Mouse (Mus musculus): ENCODE results near the gene Cfap44. TPM values are rescaled to one million over a fixed set of nuclear protein-coding genes. Genes with fewer than 3 reads are reported as not detected.

The Cfap44 gene
- polyA plus RNA-seq, 1 experiment from 2014 or later, result 0.26 TPM

DNA sequence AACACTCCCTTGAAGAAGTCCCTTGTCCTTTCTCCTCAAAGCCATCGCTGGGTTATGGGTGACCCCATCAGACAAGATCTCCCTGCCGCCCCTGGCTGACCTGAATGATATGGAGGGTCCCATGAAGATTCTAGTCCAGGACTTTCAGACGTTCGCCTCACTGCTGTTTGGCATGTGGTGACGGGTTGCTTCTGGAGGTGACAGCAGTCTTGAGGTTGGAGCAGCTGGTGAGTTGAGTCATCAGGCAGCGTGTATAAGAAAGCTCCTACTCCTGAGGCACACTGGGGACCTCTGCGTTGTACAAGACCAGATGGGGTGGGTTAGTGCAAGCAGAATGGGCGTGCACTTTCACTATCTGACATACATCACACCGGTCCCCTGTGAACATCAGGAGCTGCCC lies 92.0 kb downstream of the Cfap44 start:
- Histone ChIP-seq H3K27ac (peak overlapping the region; percentile 7; the same call in 1 of the 2 replicates), H3K36me3 (peaks cover 86% of the 10 kb centered on the region), H3K9me3 (replicated peaks) (no peaks in the 10 kb centered on the region), H3K27me3 (ENCODE audit: low read depth, poor library complexity, severe bottlenecking) (no peaks in the 10 kb centered on the region), H3K4me1 (no peaks in the 10 kb centered on the region), H3K4me3 (no peak overlapping the region)
- DNase-seq (ENCODE audit: low spot score), result no peak
- WGBS, result 94% methylated on average over 9 of the region's 9 CpGs

DNA sequence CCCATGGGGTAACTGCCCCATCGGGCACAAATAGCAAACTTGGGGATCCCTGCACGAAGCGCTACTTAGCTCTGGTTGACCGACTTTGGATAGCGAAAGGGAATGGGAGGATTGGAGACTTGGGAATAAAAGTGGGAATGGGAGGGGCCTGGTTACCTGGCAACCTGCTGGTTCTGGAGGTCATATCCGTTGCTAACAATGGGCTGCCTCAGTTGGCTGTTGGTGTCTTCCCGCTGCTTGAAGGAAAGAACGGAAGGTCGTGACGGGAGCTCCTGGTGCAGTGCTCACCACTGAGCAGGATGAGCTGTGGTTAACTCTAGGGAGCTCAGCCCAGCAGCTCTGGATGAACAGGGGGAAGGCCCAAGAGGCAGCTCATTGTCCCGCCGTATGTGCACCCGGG lies 92.6 kb downstream of the Cfap44 start:
- H3K9me3 ChIP-seq (replicated peaks), result no peaks in the 10 kb centered on the region
- WGBS, result 92% methylated on average over 13 of the region's 13 CpGs
- no peak for DNase-seq (ENCODE audit: low spot score)
- H3K27ac ChIP-seq, result 0 out of 2 replicates have a peak overlapping the region, but pooled peaks have one; percentile 7
- peaks cover 89% of the 10 kb centered on the region for H3K36me3 ChIP-seq
- H3K4me3 ChIP-seq, result no peak overlapping the region
- no peaks in the 10 kb centered on the region for H3K27me3 ChIP-seq (ENCODE audit: low read depth, poor library complexity, severe bottlenecking)
- H3K4me1 ChIP-seq, result no peaks in the 10 kb centered on the region

DNA sequence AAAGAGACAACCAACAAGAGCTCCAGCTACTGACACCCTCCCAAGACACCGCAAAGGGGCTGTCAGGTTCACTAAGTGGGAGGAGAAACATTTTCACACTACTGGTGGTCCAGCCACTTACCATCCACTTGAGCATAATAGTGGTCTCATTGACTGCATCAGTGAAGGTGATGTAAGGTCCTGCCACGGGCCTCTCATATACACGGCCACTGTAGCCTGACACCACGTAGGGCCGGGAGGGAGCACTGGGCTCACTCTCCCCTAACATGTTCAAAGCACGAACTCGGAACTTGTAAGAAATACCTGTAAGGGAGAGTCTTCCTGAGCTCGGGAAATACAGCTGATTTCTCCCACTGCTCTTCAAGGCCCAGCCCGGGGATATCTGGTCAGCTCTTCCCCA lies 96.5 kb downstream of the Cfap44 start:
- no peak for DNase-seq (ENCODE audit: low spot score)
- H3K4me3 ChIP-seq, result no peak overlapping the region
- H3K27me3 ChIP-seq (ENCODE audit: low read depth, poor library complexity, severe bottlenecking), result no peaks in the 10 kb centered on the region
- peaks cover 98% of the 10 kb centered on the region for H3K36me3 ChIP-seq
- peaks cover 33% of the 10 kb centered on the region for H3K4me1 ChIP-seq
- 92% methylated on average over 9 of the region's 9 CpGs for WGBS
- no peak overlapping the region for H3K27ac ChIP-seq
- H3K9me3 ChIP-seq (replicated peaks), result no peaks in the 10 kb centered on the region

DNA sequence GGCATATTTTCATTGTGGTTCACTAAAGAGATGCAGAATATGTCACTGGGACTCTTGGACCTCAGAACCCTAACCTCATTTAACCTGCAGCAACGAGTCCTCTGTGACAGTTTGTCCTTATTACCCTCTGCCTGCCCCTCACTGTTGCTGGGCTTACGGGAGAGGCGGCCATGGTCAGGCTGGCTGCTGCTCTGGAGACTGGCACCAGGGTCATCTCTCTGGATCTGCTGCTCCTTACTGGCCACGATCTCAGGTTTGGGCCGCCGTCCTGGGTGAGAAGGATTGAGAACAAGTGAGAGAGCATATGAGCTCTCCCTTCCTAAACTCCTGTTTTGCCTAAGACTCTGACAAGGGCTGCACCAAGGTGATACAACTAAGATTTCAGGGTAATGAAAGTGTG lies 97.6 kb downstream of the Cfap44 start:
- H3K4me3 ChIP-seq, result no peak overlapping the region

DNA sequence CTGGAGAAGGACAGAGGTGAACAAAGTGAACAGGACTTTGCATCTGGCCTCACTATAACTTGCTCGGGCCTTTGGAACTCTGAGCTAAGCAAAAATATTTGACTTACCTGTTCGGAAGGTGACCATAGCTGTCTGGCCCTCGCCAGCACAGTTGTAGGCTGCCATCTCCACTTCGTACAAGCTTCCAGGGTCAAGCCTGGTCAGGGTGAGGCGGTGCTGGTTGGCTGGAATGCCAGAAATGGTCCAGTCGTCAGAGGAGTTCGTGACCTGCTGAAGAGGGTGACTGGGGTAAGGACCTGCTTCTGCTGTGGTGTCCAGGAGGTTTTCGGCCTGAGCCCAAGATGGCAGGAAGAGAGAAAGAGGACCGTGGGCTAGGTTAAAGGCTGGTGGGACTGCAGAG lies 98.1 kb downstream of the Cfap44 start:
- 79% methylated on average over 9 of the region's 9 CpGs for WGBS
- Histone ChIP-seq H3K36me3 (peaks cover 98% of the 10 kb centered on the region), H3K4me1 (peaks cover 41% of the 10 kb centered on the region), H3K9me3 (replicated peaks) (no peaks in the 10 kb centered on the region), H3K4me3 (no peak overlapping the region), H3K27ac (peak overlapping the region; percentile 63; the same call in 1 of the 2 replicates), H3K27me3 (ENCODE audit: low read depth, poor library complexity, severe bottlenecking) (no peaks in the 10 kb centered on the region)
- DNase-seq (ENCODE audit: low spot score), result no peak

More for the DNA sequence above, 97.6 kb downstream of the Cfap44 start:
- no peaks in the 10 kb centered on the region for H3K9me3 ChIP-seq (replicated peaks)
- 92% methylated on average over 6 of the region's 6 CpGs for WGBS
- peaks cover 41% of the 10 kb centered on the region for H3K4me1 ChIP-seq
- H3K27ac ChIP-seq, result no peak overlapping the region
- DNase-seq (ENCODE audit: low spot score), result no peak
- peaks cover 98% of the 10 kb centered on the region for H3K36me3 ChIP-seq
- H3K27me3 ChIP-seq (ENCODE audit: low read depth, poor library complexity, severe bottlenecking), result no peaks in the 10 kb centered on the region

DNA sequence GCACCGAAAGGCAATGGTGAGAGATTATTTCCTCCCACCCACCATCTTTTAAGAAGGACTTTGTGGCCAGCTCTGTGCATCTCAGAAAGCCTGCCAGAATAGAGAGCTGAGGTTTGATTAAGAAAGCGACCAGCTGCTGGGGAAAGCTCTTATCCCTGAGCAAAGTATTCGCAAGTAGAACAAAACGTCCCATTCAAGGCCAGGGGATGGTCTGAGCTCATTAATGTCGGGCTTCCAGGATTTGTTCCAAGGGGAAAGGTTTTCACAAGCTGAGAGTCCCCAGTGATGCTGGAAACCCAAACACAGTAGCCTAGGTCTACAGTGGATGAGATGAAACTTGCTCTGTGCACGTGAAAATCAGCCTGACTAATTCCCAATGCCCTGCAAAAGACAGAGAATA lies 99.3 kb downstream of the Cfap44 start:
- Histone ChIP-seq H3K4me3 (no peak overlapping the region), H3K27ac (peak overlapping the region; percentile 63), H3K4me1 (peaks cover 41% of the 10 kb centered on the region), H3K36me3 (peaks cover 98% of the 10 kb centered on the region), H3K27me3 (ENCODE audit: low read depth, poor library complexity, severe bottlenecking) (no peaks in the 10 kb centered on the region), H3K9me3 (replicated peaks) (no peaks in the 10 kb centered on the region)
- WGBS, result 78% methylated on average over 6 of the region's 6 CpGs
- no peak for DNase-seq (ENCODE audit: low spot score)

DNA sequence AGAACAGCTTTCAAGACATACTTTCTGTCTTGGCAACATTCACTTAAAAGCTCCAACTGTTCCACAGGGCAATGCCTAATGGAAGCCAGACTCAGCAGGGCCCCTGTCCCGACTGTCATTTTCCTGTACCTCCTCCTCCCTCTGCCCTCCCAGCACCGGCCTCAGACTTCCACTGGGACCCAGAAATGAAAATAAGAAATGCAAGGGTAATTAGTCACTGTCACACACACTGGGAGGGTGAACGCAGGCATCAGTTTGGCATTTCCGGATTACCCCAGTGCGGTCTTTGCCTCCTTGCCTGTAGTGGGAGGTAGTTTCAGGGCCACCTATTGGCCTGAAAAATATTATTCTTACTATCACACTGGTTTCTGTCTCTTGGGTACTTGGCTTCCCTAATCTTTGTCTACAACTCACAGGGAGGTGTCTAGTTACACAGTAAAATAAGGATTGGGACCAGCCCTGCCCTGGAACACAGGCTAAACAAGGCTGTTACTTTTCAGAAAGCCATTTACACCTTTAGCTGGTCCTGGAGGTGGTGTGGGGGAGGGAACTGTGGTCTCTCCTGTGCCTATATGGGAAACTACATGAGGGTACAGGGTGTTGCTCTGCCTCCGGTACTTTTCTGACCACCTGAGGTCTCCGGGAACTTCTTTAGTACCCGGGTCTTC lies 100.0 kb downstream of the Cfap44 start:
- peaks cover 98% of the 10 kb centered on the region for H3K36me3 ChIP-seq
- WGBS, result 36% methylated on average over 8 of the region's 8 CpGs
- H3K4me3 ChIP-seq, result no peak overlapping the region
- peak overlapping the region; percentile 63 for H3K27ac ChIP-seq
- H3K9me3 ChIP-seq (replicated peaks), result no peaks in the 10 kb centered on the region
- DNase-seq (ENCODE audit: low spot score), result peak; percentile 62
- peaks cover 41% of the 10 kb centered on the region for H3K4me1 ChIP-seq
- no peaks in the 10 kb centered on the region for H3K27me3 ChIP-seq (ENCODE audit: low read depth, poor library complexity, severe bottlenecking)

DNA sequence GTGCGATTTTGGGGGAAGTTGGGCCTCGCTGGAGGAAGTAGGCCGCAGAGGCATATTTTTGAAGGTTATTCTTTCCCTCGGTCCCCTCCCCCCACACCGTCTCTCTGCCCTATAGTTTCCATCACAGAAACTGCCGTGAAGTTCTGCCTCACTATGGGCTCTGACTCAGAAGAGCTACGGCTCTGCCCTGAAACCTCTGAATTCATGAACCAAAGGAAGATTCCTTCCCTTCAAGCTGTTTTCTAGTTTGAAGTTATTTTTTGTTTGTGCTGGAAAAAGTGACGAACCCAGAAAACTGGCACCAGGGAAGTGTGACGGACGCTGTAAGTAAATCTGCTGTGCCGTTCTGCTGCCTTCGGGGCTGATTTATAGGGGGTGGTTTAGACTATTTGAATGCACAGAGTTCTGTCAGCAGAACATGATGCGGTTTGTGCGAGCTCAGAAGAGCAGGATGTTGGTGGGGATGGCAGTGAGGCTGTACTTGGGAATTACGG lies 102.4 kb downstream of the Cfap44 start:
- Histone ChIP-seq H3K4me3 (no peak overlapping the region), H3K9me3 (replicated peaks) (no peaks in the 10 kb centered on the region), H3K27ac (no peak overlapping the region), H3K36me3 (peaks cover 98% of the 10 kb centered on the region), H3K4me1 (peaks cover 41% of the 10 kb centered on the region), H3K27me3 (ENCODE audit: low read depth, poor library complexity, severe bottlenecking) (no peaks in the 10 kb centered on the region)
- DNase-seq (ENCODE audit: low spot score), result no peak
- WGBS, result 81% methylated on average over 15 of the region's 15 CpGs

DNA sequence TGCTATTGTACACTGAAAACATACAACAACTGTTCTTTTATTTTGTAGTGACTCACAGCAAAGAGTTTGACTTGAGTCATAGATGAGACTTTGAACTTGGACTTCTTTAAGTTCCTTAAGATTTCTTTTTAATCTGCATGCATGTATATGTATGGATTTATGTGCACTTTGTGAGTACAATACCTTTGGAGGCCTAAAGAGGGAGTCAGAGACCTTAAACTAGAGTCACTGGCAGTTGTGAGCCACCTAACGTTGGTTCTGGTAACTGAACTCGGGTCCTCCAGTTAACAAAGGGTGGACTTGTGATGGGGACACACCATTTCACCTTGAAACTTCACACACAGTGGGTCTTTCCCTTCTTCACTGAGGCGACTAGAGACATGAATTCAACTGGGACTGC lies 103.9 kb downstream of the Cfap44 start:
- Histone ChIP-seq H3K9me3 (replicated peaks) (no peaks in the 10 kb centered on the region), H3K4me3 (no peak overlapping the region), H3K27me3 (ENCODE audit: low read depth, poor library complexity, severe bottlenecking) (no peaks in the 10 kb centered on the region), H3K27ac (no peak overlapping the region), H3K36me3 (peaks cover 98% of the 10 kb centered on the region), H3K4me1 (peaks cover 34% of the 10 kb centered on the region)
- 95% methylated on average over 3 of the region's 3 CpGs for WGBS
- no peak for DNase-seq (ENCODE audit: low spot score)

DNA sequence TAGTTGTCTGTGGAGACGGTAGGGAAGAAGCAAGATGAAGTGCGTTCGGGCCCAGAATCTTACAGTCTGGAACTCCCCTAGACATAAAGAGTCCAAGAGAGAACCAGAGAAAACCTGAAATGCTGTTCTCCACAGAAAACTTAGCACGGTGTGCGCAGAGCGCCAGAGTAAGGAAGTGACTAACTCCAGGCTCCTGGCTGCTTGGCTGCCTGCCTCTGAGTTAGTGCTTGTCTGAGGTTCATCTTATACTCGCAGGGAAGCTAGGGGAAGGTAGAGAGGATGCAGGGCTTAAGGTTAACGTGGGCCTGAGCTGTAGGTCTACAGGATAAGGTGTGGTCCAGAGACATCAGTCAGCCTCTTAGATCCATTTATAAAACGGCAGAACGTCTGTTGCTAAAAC lies 107.2 kb downstream of the Cfap44 start:
- Histone ChIP-seq H3K4me1 (peaks cover 4% of the 10 kb centered on the region; the same call in 1 of the 2 replicates), H3K27me3 (ENCODE audit: low read depth, poor library complexity, severe bottlenecking) (no peaks in the 10 kb centered on the region), H3K27ac (no peak overlapping the region; the same call in 1 of the 2 replicates), H3K9me3 (replicated peaks) (no peaks in the 10 kb centered on the region), H3K36me3 (peaks cover 100% of the 10 kb centered on the region), H3K4me3 (no peak overlapping the region)
- no peak for DNase-seq (ENCODE audit: low spot score)
- 95% methylated on average over 10 of the region's 10 CpGs for WGBS

DNA sequence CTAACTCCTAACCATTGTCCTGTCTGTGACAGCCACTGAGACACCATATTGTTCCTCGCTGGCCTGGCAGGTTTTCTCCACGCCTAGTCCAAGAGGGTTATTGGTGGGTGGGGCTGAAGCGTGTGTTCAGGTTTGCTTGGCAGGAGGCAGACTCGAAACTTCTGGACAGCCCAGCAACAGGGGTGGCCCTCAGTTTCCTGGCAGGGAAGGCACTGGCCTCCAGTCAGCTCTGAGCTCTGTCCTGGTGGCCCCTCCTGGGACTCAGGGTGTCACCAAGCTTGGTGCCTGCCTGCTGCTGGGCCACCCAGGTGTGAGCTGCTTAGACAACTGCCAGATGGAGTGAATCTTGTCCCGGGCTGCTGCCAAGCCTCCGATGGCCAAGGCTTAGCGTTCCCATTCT lies 107.7 kb downstream of the Cfap44 start:
- Histone ChIP-seq H3K27ac (no peak overlapping the region), H3K4me1 (peaks cover 8% of the 10 kb centered on the region), H3K9me3 (replicated peaks) (no peaks in the 10 kb centered on the region), H3K4me3 (no peak overlapping the region), H3K27me3 (ENCODE audit: low read depth, poor library complexity, severe bottlenecking) (no peaks in the 10 kb centered on the region), H3K36me3 (peaks cover 100% of the 10 kb centered on the region)
- no peak for DNase-seq (ENCODE audit: low spot score)
- WGBS, result 90% methylated on average over 7 of the region's 7 CpGs

DNA sequence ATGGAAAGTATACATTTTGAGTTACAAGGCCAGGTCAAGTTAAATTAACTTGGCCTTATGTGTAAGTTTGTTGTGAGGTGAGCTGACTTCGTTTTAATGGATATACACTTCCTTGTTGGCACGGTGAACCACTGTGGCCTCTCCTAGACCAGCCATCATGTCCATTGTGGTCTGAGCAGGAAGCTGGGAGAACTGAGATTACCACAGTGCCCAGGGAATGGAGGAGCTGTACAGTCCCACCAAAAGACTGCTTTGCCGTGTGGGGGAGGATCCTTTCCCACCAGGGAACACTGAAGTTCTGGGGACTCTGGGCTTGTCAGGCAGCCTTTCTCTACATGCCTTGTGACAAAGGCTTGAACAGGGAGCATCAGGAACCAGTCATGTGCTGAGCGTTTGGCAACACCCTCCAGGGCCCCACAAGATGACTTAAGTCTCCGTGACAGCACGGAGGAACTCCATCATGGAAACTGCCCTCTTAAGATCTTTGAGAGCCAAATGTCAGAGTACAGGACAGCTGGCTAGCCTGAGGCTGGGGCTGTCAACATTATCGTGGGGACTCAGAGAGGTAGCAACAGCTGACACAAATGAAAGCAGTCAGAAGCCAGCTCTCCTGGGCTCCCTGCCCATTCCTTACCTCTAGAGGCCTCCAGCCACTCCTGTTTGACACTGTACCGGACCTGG lies 108.4 kb downstream of the Cfap44 start:
- DNase-seq (ENCODE audit: low spot score), result no peak
- WGBS, result 84% methylated on average over 8 of the region's 8 CpGs
- no peaks in the 10 kb centered on the region for H3K27me3 ChIP-seq (ENCODE audit: low read depth, poor library complexity, severe bottlenecking)
- H3K36me3 ChIP-seq, result peaks cover 97% of the 10 kb centered on the region
- H3K27ac ChIP-seq, result no peak overlapping the region
- no peak overlapping the region for H3K4me3 ChIP-seq
- H3K9me3 ChIP-seq (replicated peaks), result no peaks in the 10 kb centered on the region
- H3K4me1 ChIP-seq, result peaks cover 16% of the 10 kb centered on the region

DNA sequence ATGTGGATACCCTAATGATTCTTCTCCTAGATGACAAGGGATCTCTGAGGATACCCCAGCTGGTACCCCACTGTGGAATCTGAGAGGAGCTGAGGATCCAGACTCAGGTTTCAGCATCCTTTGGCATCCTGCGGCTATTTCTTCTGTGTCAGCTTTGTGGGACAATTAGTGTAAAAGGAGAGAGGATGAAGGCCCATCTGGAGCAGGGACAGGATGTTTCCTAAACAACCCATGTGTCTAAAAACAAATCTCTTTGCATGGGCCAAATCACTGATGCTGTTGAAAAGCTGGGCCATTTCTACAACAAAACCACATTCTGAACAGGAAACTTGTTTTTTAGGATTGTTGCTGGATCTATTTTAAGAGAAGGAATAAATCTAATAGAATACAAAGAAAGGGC lies 110.6 kb downstream of the Cfap44 start:
- peaks cover 97% of the 10 kb centered on the region for H3K36me3 ChIP-seq
- H3K4me3 ChIP-seq, result no peak overlapping the region
- WGBS, result 87% methylated on average over 1 of the region's 1 CpGs
- DNase-seq (ENCODE audit: low spot score), result no peak
- no peak overlapping the region for H3K27ac ChIP-seq
- H3K4me1 ChIP-seq, result peaks cover 24% of the 10 kb centered on the region
- no peaks in the 10 kb centered on the region for H3K27me3 ChIP-seq (ENCODE audit: low read depth, poor library complexity, severe bottlenecking)
- H3K9me3 ChIP-seq (replicated peaks), result no peaks in the 10 kb centered on the region
